Mouse (Mus musculus) embryonic facial prominence, embryonic 13.5 days (tissue): ENCODE results near the gene Sult3a1. TPM values are rescaled to one million over a fixed set of nuclear protein-coding genes. Genes with fewer than 3 reads are reported as not detected.
"Not testable (repeated sequence)": the region's sequence is repeated elsewhere in the genome, so short reads cannot be mapped to it uniquely, and the experiment has no call there.

Source experiments
- ATAC-seq: fragments of 200-750 bp; cut with Nextera tagmentation; 2 replicates; pipeline ENCODE4 v1.8.0; 2017; ENCODE audit warnings: low read depth; ENCODE audit not compliant: insufficient number of reproducible peaks, insufficient read depth, low FRiP score, low TSS enrichment
- H3K27ac ChIP-seq: fragments of 300-500 bp; sonication (generic); 2 replicates; pipeline ENCODE4 v1.5.1; 2015; ENCODE audit warnings: moderate library complexity, mild to moderate bottlenecking, inconsistent platforms
- H3K27me3 ChIP-seq: fragments of 300-500 bp; sonication (generic); 2 replicates; pipeline ENCODE4 v1.6.1; 2015; ENCODE audit warnings: mild to moderate bottlenecking, inconsistent platforms
- H3K36me3 ChIP-seq: fragments of 300-500 bp; sonication (generic); 2 replicates; pipeline ENCODE4 v1.6.1; 2015; ENCODE audit warnings: mild to moderate bottlenecking, inconsistent platforms
- H3K4me1 ChIP-seq: fragments of 300-500 bp; sonication (generic); 2 replicates; pipeline ENCODE4 v1.6.1; 2015; ENCODE audit warnings: inconsistent platforms
- H3K4me2 ChIP-seq: fragments of 300-500 bp; sonication (generic); 2 replicates; pipeline ENCODE4 v1.6.1; 2015; ENCODE audit warnings: moderate library complexity, mild to moderate bottlenecking, inconsistent platforms
- H3K4me3 ChIP-seq: fragments of 300-500 bp; sonication (generic); 2 replicates; pipeline ENCODE4 v1.5.1; 2015; ENCODE audit warnings: mild to moderate bottlenecking, inconsistent platforms
- H3K9ac ChIP-seq: fragments of 300-500 bp; sonication (generic); 2 replicates; pipeline ENCODE4 v1.6.1; 2015; ENCODE audit warnings: mild to moderate bottlenecking, inconsistent platforms
- H3K9me3 ChIP-seq: fragments of 300-500 bp; sonication (generic); 2 replicates; pipeline ENCODE4 v1.6.1; 2016; ENCODE audit warnings: inconsistent platforms
- WGBS: fragments of 180-500 bp; shearing (Covaris S2); methylation state at CpG from one replicate; pipeline ENCODE4 v1.1.7; 2015; ENCODE audit warnings: mixed read lengths; 5-methylcytosine and 5-hydroxymethylcytosine counted together
- polyA plus RNA-seq: library from polyadenylated mRNA; unstranded; fragments of >200 nt; fragmentation: Nextera tagmentation; extraction: Ambion mirVana; gene quantifications from 2 replicates; pipeline ENCODE4 v1.2.1, GENCODE M21; 2015

The Sult3a1 gene
- polyA plus RNA-seq = not detected in 2 replicates

DNA sequence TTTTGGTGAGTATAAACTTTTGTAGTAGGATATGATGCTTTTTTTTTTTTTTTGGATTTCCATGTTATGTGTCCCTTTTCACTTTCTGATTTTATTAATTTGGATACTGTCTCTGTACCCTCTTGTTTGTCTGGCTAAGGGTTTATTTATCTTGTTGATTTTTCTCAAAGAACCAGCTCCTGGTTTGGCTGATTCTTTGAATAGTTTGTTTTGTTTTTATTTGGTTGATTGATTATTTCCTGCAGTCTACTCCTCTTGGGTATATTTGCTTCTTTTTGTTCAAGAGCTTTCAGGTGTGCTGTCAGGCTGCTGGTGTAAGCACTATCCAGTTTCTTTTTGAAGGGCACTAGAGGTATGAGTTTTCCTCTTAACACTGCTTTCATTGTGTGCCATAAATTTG lies at the start of gene Sult3a1:
Gene Sult3a1 (plus strand): TSS at position 301 of the 400 bp plus-strand sequence.
- no peak within 1 kb of the TSS for H3K9ac ChIP-seq
- no peaks in the 10 kb centered on the region for H3K9me3 ChIP-seq
- no peak within 1 kb of the TSS for H3K4me3 ChIP-seq
- no peaks in the 10 kb centered on the region for H3K36me3 ChIP-seq
- no peaks in the 10 kb centered on the region for H3K27me3 ChIP-seq
- no peak within 1 kb of the TSS for H3K4me2 ChIP-seq
- H3K27ac ChIP-seq = no peak within 1 kb of the TSS
- no peak for ATAC-seq
- no peaks in the 10 kb centered on the region for H3K4me1 ChIP-seq

DNA sequence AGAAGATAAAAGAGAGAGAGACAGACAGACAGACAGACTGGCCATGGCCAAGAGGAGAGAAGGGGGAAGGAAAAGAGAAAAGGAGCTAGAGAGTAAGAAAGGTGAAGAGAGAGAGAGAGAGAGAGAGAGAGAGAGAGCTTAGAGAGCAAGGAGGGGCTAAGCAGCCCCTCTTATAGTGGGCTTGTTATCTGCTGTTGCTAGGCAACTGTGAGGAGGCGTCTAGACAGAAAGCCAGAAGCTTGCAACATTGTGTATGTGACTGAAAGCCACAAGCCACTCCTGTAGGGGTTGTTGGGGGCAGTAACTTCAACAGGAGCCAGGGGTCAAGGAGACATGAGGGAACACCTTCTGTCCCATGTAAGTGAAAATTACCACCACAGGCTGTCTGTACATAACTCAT lies 45.7 kb upstream of the Sult3a1 start:
- H3K4me1 ChIP-seq = no peaks in the 10 kb centered on the region
- H3K9me3 ChIP-seq = no peaks in the 10 kb centered on the region
- no peak overlapping the region for H3K27ac ChIP-seq
- H3K4me3 ChIP-seq = no peak overlapping the region
- 21% methylated on average over 1 of the region's 1 CpGs for WGBS
- H3K27me3 ChIP-seq = no peaks in the 10 kb centered on the region
- no peaks in the 10 kb centered on the region for H3K36me3 ChIP-seq
- H3K4me2 ChIP-seq = no peak overlapping the region
- no peak for ATAC-seq
- no peak overlapping the region for H3K9ac ChIP-seq

DNA sequence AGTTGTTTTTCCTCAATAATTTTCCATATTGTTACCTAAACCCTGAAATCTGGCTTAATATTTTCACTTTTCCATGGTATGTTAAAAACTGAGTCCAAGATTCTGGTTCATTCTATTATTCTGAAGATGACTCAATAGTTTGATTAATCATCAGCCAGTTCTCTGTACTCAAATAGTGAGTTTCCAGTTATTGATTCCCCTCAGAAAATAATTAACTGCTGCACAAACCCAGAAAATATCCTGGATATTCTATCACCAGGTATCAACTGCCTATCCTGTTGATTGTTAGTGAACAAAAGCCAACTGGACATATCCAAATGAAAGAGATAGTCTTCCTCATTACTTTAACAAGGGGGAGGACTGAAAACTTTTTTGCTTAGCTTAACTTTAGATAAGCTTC lies 43.3 kb upstream of the Sult3a1 start:
- no peaks in the 10 kb centered on the region for H3K4me1 ChIP-seq
- no peak overlapping the region for H3K9ac ChIP-seq
- H3K4me2 ChIP-seq = no peak overlapping the region
- no peak for ATAC-seq
- H3K4me3 ChIP-seq = no peak overlapping the region
- no peaks in the 10 kb centered on the region for H3K27me3 ChIP-seq
- H3K27ac ChIP-seq = no peak overlapping the region
- no peaks in the 10 kb centered on the region for H3K9me3 ChIP-seq
- no peaks in the 10 kb centered on the region for H3K36me3 ChIP-seq

DNA sequence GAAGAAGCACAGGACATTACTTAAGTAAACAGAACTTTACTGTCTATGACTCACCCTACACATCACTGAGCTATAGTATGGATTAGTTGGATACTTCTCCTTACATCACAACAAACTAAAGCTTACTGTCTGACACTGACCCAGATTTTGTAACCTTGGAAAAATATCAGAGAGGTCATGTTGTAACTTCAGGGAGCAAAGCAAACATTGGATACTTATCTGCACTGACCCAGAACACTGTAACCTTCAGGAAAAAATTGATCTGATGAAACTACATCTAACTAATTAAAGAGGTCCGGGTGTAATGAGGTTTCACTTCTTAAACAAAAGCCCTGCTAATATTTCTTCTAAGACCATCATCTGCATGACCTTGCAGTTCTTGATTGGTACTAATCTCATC lies 40.6 kb upstream of the Sult3a1 start:
- H3K27me3 ChIP-seq = no peaks in the 10 kb centered on the region
- H3K9me3 ChIP-seq = no peaks in the 10 kb centered on the region
- H3K36me3 ChIP-seq = no peaks in the 10 kb centered on the region
- WGBS = 60% methylated on average over 1 of the region's 1 CpGs
- no peak overlapping the region for H3K27ac ChIP-seq
- H3K4me1 ChIP-seq = no peaks in the 10 kb centered on the region
- no peak overlapping the region for H3K9ac ChIP-seq
- H3K4me3 ChIP-seq = no peak overlapping the region
- no peak for ATAC-seq
- H3K4me2 ChIP-seq = no peak overlapping the region

DNA sequence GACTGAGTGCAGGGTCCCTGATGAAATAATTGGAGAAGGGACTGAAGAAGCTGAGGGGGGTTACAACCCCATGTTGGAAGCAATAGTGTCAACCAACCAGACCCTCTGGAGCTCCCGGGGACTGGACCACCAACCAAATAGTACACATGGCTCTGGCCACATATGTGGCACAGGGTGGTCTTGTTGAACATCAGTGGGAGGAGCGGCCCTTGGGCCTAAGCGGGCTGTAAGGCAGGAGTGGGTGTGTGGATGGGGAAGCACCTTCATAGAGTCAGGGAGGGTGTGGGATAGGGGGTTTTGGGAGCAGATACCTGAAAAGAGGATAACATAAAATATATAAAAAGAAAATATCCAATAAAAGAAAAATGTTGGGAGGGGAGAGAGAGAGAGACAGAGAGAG lies 36.6 kb upstream of the Sult3a1 start:
- H3K27ac ChIP-seq = no peak overlapping the region
- no peaks in the 10 kb centered on the region for H3K4me1 ChIP-seq
- no peaks in the 10 kb centered on the region for H3K27me3 ChIP-seq
- 89% methylated on average over 3 of the region's 3 CpGs for WGBS
- no peak for ATAC-seq
- H3K4me3 ChIP-seq = no peak overlapping the region
- H3K9ac ChIP-seq = no peak overlapping the region
- no peaks in the 10 kb centered on the region for H3K36me3 ChIP-seq
- no peak overlapping the region for H3K4me2 ChIP-seq
- no peaks in the 10 kb centered on the region for H3K9me3 ChIP-seq

- ATAC-seq = no peak
These were observed 8.5 kb downstream of the Sult3a1 start for GRCm38 (mm10) chr10:33865994-33866393.

GRCm38 (mm10) chr10:33870441-33870840 lies 12.9 kb downstream of the Sult3a1 start:
- no peaks in the 10 kb centered on the region for H3K27me3 ChIP-seq
- WGBS = 13% methylated on average over 1 of the region's 1 CpGs
- H3K36me3 ChIP-seq = no peaks in the 10 kb centered on the region
- H3K4me2 ChIP-seq = no peak overlapping the region
- H3K9ac ChIP-seq = no peak overlapping the region
- no peaks in the 10 kb centered on the region for H3K4me1 ChIP-seq
- no peaks in the 10 kb centered on the region for H3K9me3 ChIP-seq
- no peak for ATAC-seq
- no peak overlapping the region for H3K4me3 ChIP-seq
- no peak overlapping the region for H3K27ac ChIP-seq

More at GRCm38 (mm10) chr10:33865994-33866393, 8.5 kb downstream of the Sult3a1 start:
- Histone ChIP-seq H3K4me3 (no peak overlapping the region), H3K4me2 (no peak overlapping the region), H3K9me3 (no peaks in the 10 kb centered on the region), H3K4me1 (no peaks in the 10 kb centered on the region), H3K9ac (no peak overlapping the region), H3K36me3 (no peaks in the 10 kb centered on the region), H3K27ac (no peak overlapping the region), H3K27me3 (no peaks in the 10 kb centered on the region)
- WGBS = 77% methylated on average over 2 of the region's 2 CpGs

DNA sequence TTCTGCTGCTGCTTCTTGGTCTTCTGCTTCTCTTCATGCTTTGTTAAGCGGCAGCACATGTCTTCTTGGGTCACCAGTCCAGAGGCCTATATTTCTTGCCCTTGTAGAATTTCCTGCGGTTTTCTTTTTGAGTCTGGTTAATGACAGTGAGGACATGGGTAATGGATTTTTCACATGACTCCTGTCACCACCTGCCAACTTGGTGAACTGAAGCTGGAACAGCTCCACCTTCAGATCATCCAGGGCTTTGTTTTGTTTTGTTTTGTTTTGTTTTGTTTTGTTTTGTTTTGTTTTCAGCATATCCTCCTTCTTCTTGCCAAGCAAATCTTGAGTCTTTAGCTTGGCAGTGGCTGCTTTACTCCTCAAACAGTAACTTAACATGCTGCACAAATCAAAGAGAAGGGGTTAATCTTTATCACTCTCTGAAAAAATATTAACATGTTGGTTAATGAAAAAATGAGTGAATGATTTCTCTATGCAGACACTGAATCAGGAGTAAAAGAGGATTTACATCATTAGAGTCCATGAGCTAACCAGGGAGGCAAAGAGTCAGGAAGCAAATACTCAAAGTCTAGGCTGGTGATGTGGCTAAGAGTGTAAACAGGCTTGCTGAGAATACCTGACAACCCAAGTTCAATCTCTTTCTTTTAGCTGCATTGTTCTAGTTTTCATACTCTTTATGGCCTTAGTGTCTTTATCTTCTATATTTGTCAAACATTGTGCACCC lies 15.3 kb downstream of the Sult3a1 start:
- Histone ChIP-seq H3K9me3 (no peaks in the 10 kb centered on the region), H3K9ac (no peak overlapping the region), H3K4me2 (no peak overlapping the region), H3K36me3 (no peaks in the 10 kb centered on the region), H3K4me3 (no peak overlapping the region), H3K4me1 (no peaks in the 10 kb centered on the region), H3K27me3 (no peaks in the 10 kb centered on the region), H3K27ac (no peak overlapping the region)
- WGBS = 87% methylated on average over 2 of the region's 2 CpGs
- ATAC-seq = no peak

GRCm38 (mm10) chr10:33882411-33882810 lies 24.9 kb downstream of the Sult3a1 start:
- not testable (repeated sequence) for H3K36me3 ChIP-seq, H3K4me1 ChIP-seq, H3K4me2 ChIP-seq, H3K4me3 ChIP-seq, H3K27ac ChIP-seq, H3K9me3 ChIP-seq, H3K9ac ChIP-seq, ATAC-seq, H3K27me3 ChIP-seq
- 80% methylated on average over 2 of the region's 2 CpGs for WGBS

- H3K4me3 ChIP-seq, H3K36me3 ChIP-seq, H3K9me3 ChIP-seq, H3K9ac ChIP-seq, H3K4me2 ChIP-seq, ATAC-seq, H3K27me3 ChIP-seq, H3K27ac ChIP-seq, H3K4me1 ChIP-seq: not testable (repeated sequence)
- WGBS = 76% methylated on average over 1 of the region's 1 CpGs
These were observed 44.0 kb downstream of the Sult3a1 start for GRCm38 (mm10) chr10:33901520-33901919.

- peak; percentile 76 for ATAC-seq
- peak within 1 kb of the TSS; percentile 56 for H3K9ac ChIP-seq
- H3K27ac ChIP-seq = no peak within 1 kb of the TSS
- no peaks in the 10 kb centered on the region for H3K36me3 ChIP-seq
- H3K27me3 ChIP-seq = no peaks in the 10 kb centered on the region
- H3K4me3 ChIP-seq = peak within 1 kb of the TSS; percentile 44
- 0 out of 2 replicates have a peak, but pooled peaks cover 5% of the 10 kb centered on the region for H3K4me1 ChIP-seq
- H3K4me2 ChIP-seq = peak within 1 kb of the TSS; percentile 72
- WGBS = 7% methylated on average over 17 of the region's 17 CpGs
- no peaks in the 10 kb centered on the region for H3K9me3 ChIP-seq
These were observed 47.3 kb downstream of the Sult3a1 start, which contains the start of gene Rsph4a for GRCm38 (mm10) chr10:33904530-33905481. Gene Rsph4a (plus strand): TSS chr10:33905111.
